Comparison of ENCODE assay signal across 12 mouse cellular contexts in genomic region chr14:20618211-20618610, GRCm38 (mm10). TPM values are rescaled to one million over a fixed set of nuclear protein-coding genes. Genes with fewer than 3 reads are reported as not detected.
DNase-seq lines count a peak whose midpoint lies in the region; ATAC-seq lines count a peak whose summit lies in the region.
"Had no signal": no experiment of that assay in that cellular context is flagged by ENCODE, and none has a peak within 500 bp of the region (broad histone marks: within the 10 kb centered on the region; RNA-seq: fewer than 3 reads in every experiment).

No protein-coding gene starts in this region.

- no peaks in the 10 kb centered on the region for H3K9me3 ChIP-seq in forebrain, embryonic 15.5 days
- H3K9me3 ChIP-seq in forebrain, embryonic 14.5 days (replicated peaks; ENCODE audit: control insufficient read depth, low read length): no peaks in the 10 kb centered on the region
- no peaks in the 10 kb centered on the region for H3K9me3 ChIP-seq in kidney, embryonic 15.5 days (replicated peaks)
- H3K9me3 ChIP-seq: neural tube, embryonic 13.5 days had no signal

- H3K4me1 ChIP-seq in forebrain, embryonic 15.5 days: peaks cover 20% of the 10 kb centered on the region
- H3K4me1 ChIP-seq in forebrain, embryonic 14.5 days (ENCODE audit: control insufficient read depth, insufficient read depth, low read length): 0 out of 2 replicates have a peak, but pooled peaks cover 5% of the 10 kb centered on the region
- peaks cover 2% of the 10 kb centered on the region; the same call in 1 of the 2 replicates for H3K4me1 ChIP-seq in kidney, embryonic 15.5 days

- no peak for ATAC-seq in forebrain, embryonic 15.5 days (replicated peaks)
- no peak for ATAC-seq in forebrain, embryonic 14.5 days
- ATAC-seq in kidney, embryonic 15.5 days (replicated peaks; ENCODE audit: low FRiP score): no peak
- peak; percentile 59; the same call in 1 of the 2 replicates for ATAC-seq in erythroid progenitor cell, adult 5-6 weeks (replicated peaks; ENCODE audit: low FRiP score, poor library complexity, severe bottlenecking)

- DNase-seq in forebrain, embryonic 14.5 days (ENCODE audit: low spot score): no peak
- peak; percentile 39 to 41 for DNase-seq in kidney, adult 8-10 months
- DNase-seq in lung, postnatal 10 days: peak; percentile 42
- no peak for DNase-seq in cerebellum, adult 18-20 months
- DNase-seq in right cerebral cortex, postnatal 14 days: no peak
- DNase-seq: cerebellum, adult 9-10 months had no signal

- H3K4me2 ChIP-seq in forebrain, embryonic 15.5 days (replicated peaks): no peak overlapping the region
- no peak overlapping the region for H3K4me2 ChIP-seq in forebrain, embryonic 14.5 days (ENCODE audit: low read length)
- H3K4me2 ChIP-seq in kidney, embryonic 15.5 days: no peak overlapping the region
- H3K4me2 ChIP-seq: neural tube, embryonic 13.5 days had no signal

- H3K27ac ChIP-seq in forebrain, embryonic 15.5 days (replicated peaks): 0 out of 2 replicates have a peak overlapping the region, but pooled peaks have one; percentile 19
- no peak overlapping the region for H3K27ac ChIP-seq in forebrain, embryonic 14.5 days (ENCODE audit: low read depth, low read length)
- no peak overlapping the region for H3K27ac ChIP-seq in kidney, embryonic 15.5 days
- H3K27ac ChIP-seq: liver, embryonic 14.5 days; neural tube, embryonic 13.5 days had no signal

- WGBS in forebrain, embryonic 15.5 days: 82% methylated on average over 5 of the region's 5 CpGs
- WGBS in forebrain, embryonic 14.5 days: 83% methylated on average over 5 of the region's 5 CpGs
- WGBS in kidney, embryonic 15.5 days: 64% methylated on average over 5 of the region's 5 CpGs

- H3K4me3 ChIP-seq in forebrain, embryonic 15.5 days: no peak overlapping the region
- H3K4me3 ChIP-seq in forebrain, embryonic 14.5 days (ENCODE audit: low read depth, low read length): no peak overlapping the region
- H3K4me3 ChIP-seq in kidney, embryonic 15.5 days (replicated peaks): no peak overlapping the region
- H3K4me3 ChIP-seq: erythroblast, embryonic 14.5 days; neural tube, embryonic 13.5 days had no signal

- H3K27me3 ChIP-seq in forebrain, embryonic 15.5 days: no peaks in the 10 kb centered on the region
- no peaks in the 10 kb centered on the region for H3K27me3 ChIP-seq in forebrain, embryonic 14.5 days (replicated peaks; ENCODE audit: control insufficient read depth, insufficient read depth, low read length)
- no peaks in the 10 kb centered on the region for H3K27me3 ChIP-seq in kidney, embryonic 15.5 days
- H3K27me3 ChIP-seq: neural tube, embryonic 13.5 days had no signal

- H3K36me3 ChIP-seq in forebrain, embryonic 15.5 days: no peaks in the 10 kb centered on the region
- H3K36me3 ChIP-seq in forebrain, embryonic 14.5 days (ENCODE audit: control insufficient read depth, insufficient read depth, low read length): no peaks in the 10 kb centered on the region
- H3K36me3 ChIP-seq in kidney, embryonic 15.5 days: no peaks in the 10 kb centered on the region
- H3K36me3 ChIP-seq: neural tube, embryonic 13.5 days had no signal

- H3K9ac ChIP-seq in forebrain, embryonic 15.5 days (replicated peaks): no peak overlapping the region
- no peak overlapping the region for H3K9ac ChIP-seq in forebrain, embryonic 14.5 days (ENCODE audit: low read length)
- H3K9ac ChIP-seq in kidney, embryonic 15.5 days: no peak overlapping the region
- H3K9ac ChIP-seq: liver, embryonic 14.5 days; neural tube, embryonic 13.5 days had no signal

RNA-seq across cellular contexts. Expression of gene Usp54, which starts 22.7 kb away (rescaled TPM):
- 9.0 and 10.1 TPM in 2 replicates for polyA plus RNA-seq in forebrain, embryonic 15.5 days (2015; fragmentation: Nextera tagmentation; extraction: Ambion mirVana)
- 8.6 and 11.9 TPM in 2 replicates for polyA plus RNA-seq in forebrain, embryonic 14.5 days (2014; fragmentation: Nextera tagmentation; extraction: Ambion mirVana)
- 8.4 and 8.9 TPM in 2 replicates for polyA plus RNA-seq in kidney, embryonic 15.5 days (2015; fragmentation: Nextera tagmentation; extraction: Ambion mirVana)
- total RNA-seq in erythroid progenitor cell, adult 5-6 weeks (2015; ENCODE audit: low replicate concordance): 4.0 and 8.4 TPM in 2 replicates
- 4.7 and 5.5 TPM in 2 replicates for total RNA-seq in erythroid progenitor cell, adult 5-6 weeks (2017; ENCODE audit: low replicate concordance)

RNA-seq across cellular contexts. Expression of gene Myoz1, which starts 38.1 kb away (rescaled TPM):
- not detected in 2 replicates for polyA plus RNA-seq in forebrain, embryonic 15.5 days (2015; fragmentation: Nextera tagmentation; extraction: Ambion mirVana)
- polyA plus RNA-seq in forebrain, embryonic 14.5 days (2014; fragmentation: Nextera tagmentation; extraction: Ambion mirVana): 0.22 TPM in 1 of 2 replicates, not detected in the other
- 3.2 and 5.9 TPM in 2 replicates for polyA plus RNA-seq in kidney, embryonic 15.5 days (2015; fragmentation: Nextera tagmentation; extraction: Ambion mirVana)
- total RNA-seq in erythroid progenitor cell, adult 5-6 weeks (2015; ENCODE audit: low replicate concordance): not detected in 2 replicates
- not detected in 2 replicates for total RNA-seq in erythroid progenitor cell, adult 5-6 weeks (2017; ENCODE audit: low replicate concordance)
- polyA plus RNA-seq: erythroblast, embryonic 14.5 days; neural tube, embryonic 13.5 days had no signal

RNA-seq across cellular contexts. Expression of gene Synpo2l, which starts 49.9 kb away (rescaled TPM):
- polyA plus RNA-seq in forebrain, embryonic 15.5 days (2015; fragmentation: Nextera tagmentation; extraction: Ambion mirVana): 0.11 and 0.17 TPM in 2 replicates
- polyA plus RNA-seq in forebrain, embryonic 14.5 days (2014; fragmentation: Nextera tagmentation; extraction: Ambion mirVana): 0.05 and 0.09 TPM in 2 replicates
- 2.2 and 3.3 TPM in 2 replicates for polyA plus RNA-seq in kidney, embryonic 15.5 days (2015; fragmentation: Nextera tagmentation; extraction: Ambion mirVana)
- total RNA-seq in erythroid progenitor cell, adult 5-6 weeks (2015; ENCODE audit: low replicate concordance): not detected in 2 replicates
- not detected in 2 replicates for total RNA-seq in erythroid progenitor cell, adult 5-6 weeks (2017; ENCODE audit: low replicate concordance)
- polyA plus RNA-seq: erythroblast, embryonic 14.5 days had no signal

RNA-seq across cellular contexts. Expression of gene Sec24c, which starts 55.9 kb away (rescaled TPM):
- polyA plus RNA-seq in forebrain, embryonic 15.5 days (2015; fragmentation: Nextera tagmentation; extraction: Ambion mirVana): 83.9 and 85.5 TPM in 2 replicates
- polyA plus RNA-seq in forebrain, embryonic 14.5 days (2014; fragmentation: Nextera tagmentation; extraction: Ambion mirVana): 64.9 and 75.4 TPM in 2 replicates
- 98.3 and 106 TPM in 2 replicates for polyA plus RNA-seq in kidney, embryonic 15.5 days (2015; fragmentation: Nextera tagmentation; extraction: Ambion mirVana)
- total RNA-seq in erythroid progenitor cell, adult 5-6 weeks (2015; ENCODE audit: low replicate concordance): 53.3 and 56.2 TPM in 2 replicates
- total RNA-seq in erythroid progenitor cell, adult 5-6 weeks (2017; ENCODE audit: low replicate concordance): 34.0 and 80.6 TPM in 2 replicates

Comparison
In these comparisons a context has a peak if more than half of its experiments do, and no peak if none do; other contexts are left out.
1. DNase-seq: peak in kidney, adult 8-10 months (2 of 2) and lung, postnatal 10 days (single experiment); none in forebrain, embryonic 14.5 days (single experiment), cerebellum, adult 18-20 months (0 of 2) and right cerebral cortex, postnatal 14 days (single experiment).